Mouse (Mus musculus) heart, postnatal 0 days (tissue): Measurements from ENCODE around the gene Entpd8.

Source experiments
- CTCF ChIP-seq: IDR thresholded peaks from 2 replicates; pipeline ENCODE4 v1.5.1; 2016; ENCODE audit warnings: antibody characterized with exemption, control low read depth, low read depth
- EP300 ChIP-seq: IDR thresholded peaks from 2 replicates; pipeline ENCODE4 v1.6.1; 2016; ENCODE audit warnings: antibody characterized with exemption, low read depth

- TF ChIP-seq EP300, result no peak
- no peak for TF ChIP-seq CTCF
These were observed 19.6 kb downstream of the Entpd8 start for GRCm38 (mm10) chr2:25099703-25100102.
